Mouse (Mus musculus) bone marrow macrophage, adult 2 months (primary cell): ENCODE data around the gene Myh6. TPM values are rescaled to one million over a fixed set of nuclear protein-coding genes. Genes with fewer than 3 reads are reported as not detected.

Source experiments
- H3K27ac ChIP-seq: 2 replicates; pipeline ENCODE4 v1.5.1; 2012; ENCODE audit warnings: low read depth, low read length; ENCODE audit not compliant: insufficient read depth
- H3K4me1 ChIP-seq: 2 replicates; pipeline ENCODE4 v1.6.1; 2012; ENCODE audit warnings: low read length; ENCODE audit not compliant: control insufficient read depth, insufficient read depth
- H3K4me3 ChIP-seq: 2 replicates; pipeline ENCODE4 v1.5.1; 2012; ENCODE audit warnings: mild to moderate bottlenecking, low read length, moderate library complexity; ENCODE audit not compliant: insufficient read depth
- CTCF ChIP-seq: IDR thresholded peaks from 2 replicates; pipeline ENCODE4 v1.5.1; 2012; ENCODE audit warnings: low read depth, mild to moderate bottlenecking, low read length, moderate library complexity
- POLR2A ChIP-seq: IDR thresholded peaks from 2 replicates; pipeline ENCODE4 v1.6.1; 2012; ENCODE audit warnings: mild to moderate bottlenecking, low read depth, low read length, borderline replicate concordance
- polyA plus RNA-seq: library from polyadenylated mRNA; stranded (reverse); fragments of >200 nt; gene quantifications from 2 replicates; pipeline ENCODE4 v1.2.4, GENCODE M21; 2012; ENCODE audit not compliant: missing spikeins, insufficient read depth, insufficient read length

Myh6 gene
- polyA plus RNA-seq, 1 experiment = not detected

- no peak overlapping the region for H3K4me3 ChIP-seq
- H3K27ac ChIP-seq = no peak overlapping the region
- H3K4me1 ChIP-seq = no peaks in the 10 kb centered on the region
- TF ChIP-seq POLR2A (no peak), CTCF (no peak)
Observed at GRCm38 (mm10) chr14:54937361-54938182, 29.2 kb downstream of the Myh6 start.

- Histone ChIP-seq H3K4me1 (no peaks in the 10 kb centered on the region), H3K4me3 (no peak overlapping the region), H3K27ac (no peak overlapping the region)
- TF ChIP-seq CTCF = no peak
- no peak for TF ChIP-seq POLR2A
Observed at GRCm38 (mm10) chr14:54936831-54937160, 29.9 kb downstream of the Myh6 start.

- no peak for TF ChIP-seq CTCF
- TF ChIP-seq POLR2A = no peak
- Histone ChIP-seq H3K4me1 (no peaks in the 10 kb centered on the region), H3K27ac (no peak within 1 kb of the TSS), H3K4me3 (no peak within 1 kb of the TSS)
Observed at GRCm38 (mm10) chr14:54935904-54936830, 30.6 kb downstream of the Myh6 start, which contains the start of gene Cmtm5. Gene Cmtm5, plus strand, starts transcription at chr14:54936261.

- H3K4me3 ChIP-seq = no peak within 1 kb of the TSS
- H3K4me1 ChIP-seq = no peaks in the 10 kb centered on the region
- no peak within 1 kb of the TSS for H3K27ac ChIP-seq
- no peak for TF ChIP-seq POLR2A
- TF ChIP-seq CTCF = no peak
Observed at GRCm38 (mm10) chr14:54932645-54933150, 34.0 kb downstream of the Myh6 start, which contains the start of gene Il25. Gene Il25, plus strand, starts transcription at chr14:54932695.

GRCm38 (mm10) chr14:54930431-54930830 lies 36.3 kb downstream of the Myh6 start:
- TF ChIP-seq POLR2A (no peak), CTCF (no peak)
- no peaks in the 10 kb centered on the region for H3K4me1 ChIP-seq
- no peak overlapping the region for H3K27ac ChIP-seq
- no peak overlapping the region for H3K4me3 ChIP-seq

- TF ChIP-seq CTCF = no peak
- TF ChIP-seq POLR2A = no peak
- Histone ChIP-seq H3K4me3 (no peak overlapping the region), H3K4me1 (no peaks in the 10 kb centered on the region), H3K27ac (no peak overlapping the region)
Observed at GRCm38 (mm10) chr14:54929801-54930200, 36.9 kb downstream of the Myh6 start.

- no peaks in the 10 kb centered on the region for H3K4me1 ChIP-seq
- H3K4me3 ChIP-seq = no peak overlapping the region
- TF ChIP-seq POLR2A (no peak), CTCF (no peak)
- no peak overlapping the region for H3K27ac ChIP-seq
Observed at GRCm38 (mm10) chr14:54927296-54927695, 39.4 kb downstream of the Myh6 start.

- no peak for TF ChIP-seq CTCF
- TF ChIP-seq POLR2A = no peak
- no peak overlapping the region for H3K27ac ChIP-seq
- no peaks in the 10 kb centered on the region for H3K4me1 ChIP-seq
- no peak overlapping the region for H3K4me3 ChIP-seq
Observed at GRCm38 (mm10) chr14:54926401-54927158, 40.1 kb downstream of the Myh6 start.

GRCm38 (mm10) chr14:54925349-54926342 lies 41.1 kb downstream of the Myh6 start, which contains the start of gene Efs:
Gene Efs, minus strand, starts transcription at chr14:54926126.
- Histone ChIP-seq H3K4me1 (no peaks in the 10 kb centered on the region), H3K4me3 (no peak within 1 kb of the TSS), H3K27ac (no peak within 1 kb of the TSS)
- TF ChIP-seq POLR2A = no peak
- no peak for TF ChIP-seq CTCF
